Mouse (Mus musculus): ENCODE measurements around the gene Metap1d.

The Metap1d gene

DNA sequence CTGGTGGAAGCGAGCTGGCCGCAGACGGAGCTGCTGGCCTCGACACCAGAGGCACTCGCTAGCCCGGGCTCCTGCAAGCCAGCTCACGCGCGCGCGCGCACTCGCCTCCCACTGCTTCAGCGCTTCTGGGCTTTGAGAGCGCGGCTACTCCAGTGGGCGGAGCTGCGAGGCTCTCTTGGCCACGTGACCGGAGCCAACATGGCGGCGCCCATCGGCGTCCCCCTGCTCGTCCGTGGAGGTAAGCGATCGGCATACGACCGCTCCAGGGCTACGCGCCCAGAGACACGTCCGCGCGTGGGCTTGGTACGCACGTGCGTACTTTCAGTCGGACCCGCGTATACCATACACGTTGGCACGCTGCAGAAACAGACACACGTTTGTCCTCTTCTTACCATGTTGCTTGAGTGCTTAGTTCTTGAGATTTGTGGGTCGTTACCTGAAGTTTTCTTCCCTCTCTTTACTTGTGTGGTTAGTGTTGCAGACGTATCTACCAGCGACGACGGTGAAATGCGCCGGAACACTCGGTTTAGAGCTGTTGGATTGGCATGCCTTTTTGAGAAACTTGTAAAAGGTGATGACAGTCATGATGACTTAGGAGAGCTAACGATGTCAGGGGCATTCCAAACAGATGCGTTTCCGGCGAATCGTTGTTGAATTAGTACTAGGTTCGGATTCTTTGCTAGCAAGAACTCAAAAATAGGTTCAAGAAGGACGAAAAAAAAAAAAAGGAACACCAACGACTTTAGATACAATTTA is at the start of gene Metap1d:
TSS of gene Metap1d (plus strand) at position 116 of the 756 bp plus-strand sequence.
- DNase-seq (ENCODE audit: extremely low spot score, low read depth, low spot score) = peak; percentile 61

GRCm38 (mm10) chr2:71405613-71406012 is 47.5 kb upstream of the Metap1d start:
- DNase-seq (ENCODE audit: extremely low spot score, low read depth, low spot score) = no peak

GRCm38 (mm10) chr2:71418760-71419280 is 34.3 kb upstream of the Metap1d start:
- DNase-seq (ENCODE audit: extremely low spot score, low read depth, low spot score) = no peak

- no peak for DNase-seq (ENCODE audit: extremely low spot score, low read depth, low spot score)
Observed at GRCm38 (mm10) chr2:71419408-71419807, 33.7 kb upstream of the Metap1d start.

DNA sequence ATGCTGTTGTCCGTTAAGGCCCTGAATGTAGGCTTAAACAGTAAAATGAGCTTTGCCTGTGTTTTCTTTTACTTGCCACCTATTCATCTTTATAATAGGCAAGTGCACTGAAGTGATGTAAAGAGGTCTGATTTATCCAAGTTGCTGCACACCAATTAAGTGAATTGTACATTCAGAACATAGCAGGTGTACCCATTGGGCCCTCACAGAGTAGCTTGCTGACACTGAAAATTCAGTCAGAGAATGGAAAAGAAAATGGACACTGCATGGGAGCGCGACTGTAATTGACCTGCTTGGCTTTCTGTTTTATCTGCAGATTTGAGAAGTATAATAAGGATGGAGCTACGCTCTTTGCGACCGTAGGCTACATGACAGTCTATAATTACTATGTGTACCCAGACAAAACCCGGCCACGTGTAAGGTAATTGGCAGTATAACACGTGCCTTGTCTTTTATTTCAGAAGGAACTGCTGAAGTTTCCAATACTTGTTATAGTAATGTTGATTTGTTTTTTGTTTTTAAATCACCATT is 32.1 kb upstream of the Metap1d start:
- no peak for DNase-seq (ENCODE audit: extremely low spot score, low read depth, low spot score)

GRCm38 (mm10) chr2:71424545-71424944 is 28.5 kb upstream of the Metap1d start:
- no peak for DNase-seq (ENCODE audit: extremely low spot score, low read depth, low spot score)

DNA sequence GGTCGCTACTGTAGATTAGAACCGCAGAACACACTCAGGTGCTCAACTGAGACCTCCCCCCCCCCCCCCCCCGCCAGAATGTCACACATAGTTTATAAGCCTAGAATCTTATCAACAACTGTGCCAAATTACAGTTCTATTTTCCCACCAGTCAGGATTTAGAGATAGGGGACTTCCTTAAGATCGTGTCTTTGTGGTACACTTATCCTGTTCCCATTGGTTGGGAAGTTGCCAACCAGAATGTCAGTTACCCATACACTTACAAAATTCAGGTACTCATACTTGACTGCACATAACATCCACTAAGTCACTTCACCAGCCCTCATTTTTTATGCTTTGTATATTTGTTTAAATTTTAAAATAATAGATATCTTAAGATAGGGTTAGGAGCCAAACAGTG is 17.6 kb upstream of the Metap1d start:
- no peak for DNase-seq (ENCODE audit: extremely low spot score, low read depth, low spot score)

DNA sequence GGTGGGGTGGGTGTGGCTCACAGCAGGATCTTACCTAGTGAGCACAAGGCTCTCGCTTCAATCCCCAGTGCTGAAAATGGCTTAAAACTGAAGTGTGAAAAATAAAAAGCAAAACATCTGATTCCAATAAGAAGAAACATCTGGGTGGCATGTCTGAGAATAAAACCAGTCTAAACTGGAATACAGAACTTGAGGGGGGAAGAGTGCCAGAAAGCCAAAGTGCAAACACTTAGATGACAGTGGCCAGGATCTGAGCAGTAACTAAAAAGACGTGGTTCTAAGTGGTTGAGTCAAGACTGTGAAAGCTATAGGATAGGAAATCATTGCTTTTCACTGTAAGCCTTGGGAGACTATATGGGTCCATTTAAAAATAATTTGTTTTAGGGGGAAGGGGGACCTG is 9.7 kb upstream of the Metap1d start:
- no peak for DNase-seq (ENCODE audit: extremely low spot score, low read depth, low spot score)

GRCm38 (mm10) chr2:71445536-71446196 is 7.4 kb upstream of the Metap1d start:
- no peak for DNase-seq (ENCODE audit: extremely low spot score, low read depth, low spot score)

GRCm38 (mm10) chr2:71449604-71450003 is 3.5 kb upstream of the Metap1d start:
- no peak for DNase-seq (ENCODE audit: extremely low spot score, low read depth, low spot score)

DNA sequence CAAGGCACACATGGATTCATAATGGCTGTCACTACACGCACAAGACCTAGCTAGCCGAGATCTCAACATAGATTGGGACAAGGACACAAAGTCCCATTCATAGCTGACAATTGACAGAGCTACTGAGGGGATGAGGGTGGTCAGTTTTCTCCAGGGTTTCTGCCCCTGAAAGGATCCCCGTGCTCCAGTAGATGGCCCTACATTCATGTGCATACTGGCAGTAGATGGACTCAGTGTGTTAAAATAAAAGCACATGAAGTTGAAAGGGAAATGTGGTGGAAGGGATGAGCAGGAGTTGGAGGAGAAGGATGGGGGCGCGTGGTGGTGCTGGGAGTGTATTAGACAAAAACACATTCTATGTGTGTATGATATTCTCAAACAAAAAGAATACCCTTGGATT is 1.3 kb upstream of the Metap1d start:
- no peak for DNase-seq (ENCODE audit: extremely low spot score, low read depth, low spot score)

GRCm38 (mm10) chr2:71453917-71454260 is 813 bp downstream of the Metap1d start:
- DNase-seq (ENCODE audit: extremely low spot score, low read depth, low spot score) = no peak

- DNase-seq (ENCODE audit: extremely low spot score, low read depth, low spot score) = no peak
Observed at GRCm38 (mm10) chr2:71458624-71459023, 5.5 kb downstream of the Metap1d start.

DNA sequence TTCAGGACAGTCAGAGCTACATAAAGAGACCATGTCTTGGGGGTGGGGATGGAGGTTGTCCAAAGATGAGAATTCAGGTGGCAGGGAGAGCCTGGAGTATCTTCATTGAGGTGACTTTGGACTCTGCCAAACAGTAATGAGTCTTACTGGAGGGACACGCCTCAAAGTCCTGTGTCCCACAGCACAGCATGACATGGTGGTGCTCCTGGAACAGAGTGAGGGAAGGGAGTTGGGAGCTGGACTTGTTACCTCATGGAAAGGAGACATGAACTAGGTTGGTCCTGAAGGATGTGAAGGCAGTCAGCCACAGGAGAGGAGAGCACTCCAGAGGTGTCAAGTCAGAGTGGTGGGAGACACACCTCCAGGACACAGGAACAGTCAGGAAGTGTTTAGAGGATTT is 6.6 kb downstream of the Metap1d start:
- DNase-seq (ENCODE audit: extremely low spot score, low read depth, low spot score) = no peak

DNA sequence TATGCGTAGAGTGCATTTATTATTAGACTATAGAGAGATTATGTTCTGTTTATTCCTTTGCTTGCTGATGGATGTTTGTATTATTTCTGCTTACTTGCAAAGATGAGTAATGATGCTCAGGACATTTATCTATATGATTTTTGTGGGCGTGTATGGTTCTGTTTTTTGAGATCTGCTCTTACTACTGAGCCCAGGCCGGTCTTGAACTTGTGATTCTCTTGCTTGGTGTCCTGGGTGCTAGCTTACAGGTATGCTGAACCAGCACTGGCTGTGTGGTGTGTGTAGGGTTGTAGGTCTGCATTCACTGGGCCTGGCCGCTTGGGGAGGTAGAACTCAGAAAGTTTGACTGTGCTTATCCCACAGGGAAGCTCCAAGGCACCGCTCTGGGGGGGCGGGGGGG is 8.1 kb downstream of the Metap1d start:
- DNase-seq (ENCODE audit: extremely low spot score, low read depth, low spot score) = no peak

DNA sequence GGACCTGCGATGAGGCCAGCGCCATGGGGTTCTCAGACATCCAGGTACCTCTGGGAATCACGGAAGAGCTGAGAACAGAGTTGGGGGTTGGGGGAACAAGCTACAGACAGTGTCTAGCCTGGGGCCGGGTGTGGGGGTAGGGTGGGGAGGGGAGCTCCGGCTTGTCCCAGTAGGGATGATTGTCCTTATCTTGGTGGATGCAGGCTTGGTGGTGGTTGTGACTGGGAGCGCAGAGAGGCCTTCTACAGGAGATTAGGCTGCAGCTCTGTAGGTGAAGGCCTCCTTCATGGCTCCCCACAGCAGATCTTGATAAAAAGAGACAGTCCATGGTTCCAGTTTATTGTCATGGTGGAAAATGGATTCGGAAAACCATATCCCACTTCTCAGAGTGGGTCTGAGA is 8.5 kb downstream of the Metap1d start:
- DNase-seq (ENCODE audit: extremely low spot score, low read depth, low spot score) = no peak

DNA sequence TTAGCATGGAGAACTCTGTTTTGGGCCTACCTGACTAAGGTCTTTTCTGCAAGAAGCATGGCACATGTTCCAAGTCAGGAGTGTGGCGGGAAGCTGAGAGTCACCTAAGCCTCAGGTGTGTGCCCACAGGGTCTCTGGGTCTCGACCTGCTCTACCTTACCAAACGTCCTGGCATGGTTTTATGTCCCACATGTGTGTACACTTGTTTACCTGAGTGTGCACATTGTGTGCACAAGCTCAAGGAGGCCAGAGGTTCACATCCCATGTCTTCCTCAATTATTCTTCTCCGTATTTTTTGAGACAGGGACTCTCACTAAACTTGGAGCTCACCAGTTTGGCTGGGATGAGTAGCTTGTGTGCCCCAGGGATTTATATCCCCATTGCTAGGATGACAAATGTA is 9.0 kb downstream of the Metap1d start:
- DNase-seq (ENCODE audit: extremely low spot score, low read depth, low spot score) = no peak

GRCm38 (mm10) chr2:71462553-71462952 is 9.5 kb downstream of the Metap1d start:
- no peak for DNase-seq (ENCODE audit: extremely low spot score, low read depth, low spot score)

GRCm38 (mm10) chr2:71466103-71466502 is 13.0 kb downstream of the Metap1d start:
- DNase-seq (ENCODE audit: extremely low spot score, low read depth, low spot score) = no peak

GRCm38 (mm10) chr2:71466861-71467450 is 13.9 kb downstream of the Metap1d start:
- DNase-seq (ENCODE audit: extremely low spot score, low read depth, low spot score) = no peak

DNA sequence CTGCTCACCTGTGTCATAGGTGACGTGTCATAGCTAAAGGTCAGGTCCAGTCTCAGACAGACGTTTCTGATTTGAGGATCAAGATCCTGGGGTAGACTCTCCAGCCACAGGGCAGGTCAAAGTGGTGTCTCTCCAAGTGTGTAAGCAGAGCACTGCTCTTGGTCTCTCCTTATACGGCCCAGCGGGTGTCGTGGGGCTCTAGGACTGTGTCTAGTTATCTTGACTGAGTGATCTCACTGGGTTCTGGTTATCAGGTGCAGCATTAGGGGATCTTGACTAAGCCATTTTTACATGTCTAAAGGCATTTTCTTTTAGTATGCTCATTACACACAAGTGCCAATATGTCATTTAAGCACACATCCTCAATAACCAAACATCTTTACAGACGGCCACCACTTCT is 18.0 kb downstream of the Metap1d start:
- DNase-seq (ENCODE audit: extremely low spot score, low read depth, low spot score) = no peak

GRCm38 (mm10) chr2:71473830-71474229 is 20.8 kb downstream of the Metap1d start:
- DNase-seq (ENCODE audit: extremely low spot score, low read depth, low spot score) = no peak
